Mouse (Mus musculus): ENCODE measurements around the gene Nmrk2. TPM values are rescaled to one million over a fixed set of nuclear protein-coding genes. Genes with fewer than 3 reads are reported as not detected.

Nmrk2 gene
- polyA plus RNA-seq, 1 experiment from 2014 or later: not detected

GRCm38 (mm10) chr10:81167200-81168086, 34.4 kb downstream of the Nmrk2 start, which contains the start of gene Pias4:
Pias4 (minus strand) TSS chr10:81167923.
- H3K4me3 ChIP-seq (ENCODE audit: low read depth, low read length): peak within 1 kb of the TSS; percentile 83
- H3K27me3 ChIP-seq (ENCODE audit: control insufficient read depth, insufficient read depth, low read depth, low read length): no peaks in the 10 kb centered on the region
- H3K36me3 ChIP-seq (ENCODE audit: control insufficient read depth, insufficient read depth, low read length): peaks cover 3% of the 10 kb centered on the region
- H3K4me1 ChIP-seq (ENCODE audit: control insufficient read depth, insufficient read depth, low read length): peaks cover 24% of the 10 kb centered on the region
- WGBS: under 1% methylated on average over 63 of the region's 64 CpGs
- H3K9ac ChIP-seq (ENCODE audit: low read depth, low read length): peak within 1 kb of the TSS; percentile 85
- H3K4me2 ChIP-seq (ENCODE audit: low read length): peak within 1 kb of the TSS; percentile 96
- ATAC-seq: peak; percentile 85
- H3K27ac ChIP-seq (ENCODE audit: low read length): peak within 1 kb of the TSS; percentile 73
- H3K9me3 ChIP-seq (replicated peaks; ENCODE audit: control insufficient read depth, low read length, poor library complexity, severe bottlenecking): no peaks in the 10 kb centered on the region

GRCm38 (mm10) chr10:81165118-81165517, 36.7 kb downstream of the Nmrk2 start:
- no peaks in the 10 kb centered on the region for H3K27me3 ChIP-seq (ENCODE audit: control insufficient read depth, insufficient read depth, low read depth, low read length)
- no peak overlapping the region for H3K4me2 ChIP-seq (ENCODE audit: low read length)
- H3K4me3 ChIP-seq (ENCODE audit: low read depth, low read length): no peak overlapping the region
- ATAC-seq: no peak
- H3K4me1 ChIP-seq (ENCODE audit: control insufficient read depth, insufficient read depth, low read length): peaks cover 24% of the 10 kb centered on the region
- no peak overlapping the region for H3K27ac ChIP-seq (ENCODE audit: low read length)
- no peak overlapping the region for H3K9ac ChIP-seq (ENCODE audit: low read depth, low read length)
- H3K9me3 ChIP-seq (replicated peaks; ENCODE audit: control insufficient read depth, low read length, poor library complexity, severe bottlenecking): no peaks in the 10 kb centered on the region
- WGBS: 85% methylated on average over 8 of the region's 8 CpGs
- H3K36me3 ChIP-seq (ENCODE audit: control insufficient read depth, insufficient read depth, low read length): peaks cover 6% of the 10 kb centered on the region

- no peaks in the 10 kb centered on the region for H3K9me3 ChIP-seq (replicated peaks; ENCODE audit: control insufficient read depth, low read length, poor library complexity, severe bottlenecking)
- H3K27me3 ChIP-seq (ENCODE audit: control insufficient read depth, insufficient read depth, low read depth, low read length): no peaks in the 10 kb centered on the region
- 79% methylated on average over 2 of the region's 2 CpGs for WGBS
- no peak overlapping the region for H3K9ac ChIP-seq (ENCODE audit: low read depth, low read length)
- no peak overlapping the region for H3K4me2 ChIP-seq (ENCODE audit: low read length)
- H3K27ac ChIP-seq (ENCODE audit: low read length): no peak overlapping the region
- ATAC-seq: no peak
- H3K4me1 ChIP-seq (ENCODE audit: control insufficient read depth, insufficient read depth, low read length): peaks cover 15% of the 10 kb centered on the region
- H3K4me3 ChIP-seq (ENCODE audit: low read depth, low read length): no peak overlapping the region
- H3K36me3 ChIP-seq (ENCODE audit: control insufficient read depth, insufficient read depth, low read length): peaks cover 11% of the 10 kb centered on the region
Observed at GRCm38 (mm10) chr10:81162318-81162652, 39.6 kb downstream of the Nmrk2 start.

GRCm38 (mm10) chr10:81161602-81162317, 40.1 kb downstream of the Nmrk2 start:
- Histone ChIP-seq H3K4me2 (ENCODE audit: low read length) (no peak overlapping the region), H3K4me1 (ENCODE audit: control insufficient read depth, insufficient read depth, low read length) (peaks cover 12% of the 10 kb centered on the region), H3K9ac (ENCODE audit: low read depth, low read length) (no peak overlapping the region), H3K36me3 (ENCODE audit: control insufficient read depth, insufficient read depth, low read length) (peaks cover 16% of the 10 kb centered on the region), H3K27me3 (ENCODE audit: control insufficient read depth, insufficient read depth, low read depth, low read length) (no peaks in the 10 kb centered on the region), H3K4me3 (ENCODE audit: low read depth, low read length) (no peak overlapping the region), H3K9me3 (replicated peaks; ENCODE audit: control insufficient read depth, low read length, poor library complexity, severe bottlenecking) (no peaks in the 10 kb centered on the region), H3K27ac (ENCODE audit: low read length) (no peak overlapping the region)
- WGBS: 88% methylated on average over 8 of the region's 8 CpGs
- no peak for ATAC-seq

DNA sequence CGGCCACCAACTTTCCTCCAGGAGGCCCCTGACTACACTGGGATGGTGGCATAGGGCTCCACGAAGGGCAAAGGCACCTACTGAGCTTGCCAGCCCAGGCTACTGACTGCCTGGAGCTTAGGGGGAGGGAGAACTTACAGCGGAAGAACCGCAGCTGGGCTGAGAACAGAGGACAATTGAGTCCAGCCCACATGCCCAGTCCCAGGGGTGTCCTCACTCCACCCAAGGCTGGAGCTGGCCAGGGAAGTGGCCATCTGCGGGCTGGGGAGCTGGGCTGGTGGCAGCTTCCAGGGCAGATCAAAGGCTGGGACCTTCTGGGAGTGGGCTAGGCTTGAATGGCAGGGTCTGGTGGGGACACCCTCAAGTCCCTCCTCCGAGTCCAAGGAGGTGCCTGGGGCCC, 47.1 kb downstream of the Nmrk2 start:
- no peak overlapping the region for H3K4me3 ChIP-seq (ENCODE audit: low read depth, low read length)
- no peaks in the 10 kb centered on the region for H3K4me1 ChIP-seq (ENCODE audit: control insufficient read depth, insufficient read depth, low read length)
- H3K27ac ChIP-seq (ENCODE audit: low read length): no peak overlapping the region
- no peak overlapping the region for H3K4me2 ChIP-seq (ENCODE audit: low read length)
- ATAC-seq: no peak
- WGBS: 80% methylated on average over 6 of the region's 6 CpGs
- H3K9ac ChIP-seq (ENCODE audit: low read depth, low read length): no peak overlapping the region
- H3K27me3 ChIP-seq (ENCODE audit: control insufficient read depth, insufficient read depth, low read depth, low read length): no peaks in the 10 kb centered on the region
- H3K36me3 ChIP-seq (ENCODE audit: control insufficient read depth, insufficient read depth, low read length): peaks cover 43% of the 10 kb centered on the region
- no peaks in the 10 kb centered on the region for H3K9me3 ChIP-seq (replicated peaks; ENCODE audit: control insufficient read depth, low read length, poor library complexity, severe bottlenecking)

DNA sequence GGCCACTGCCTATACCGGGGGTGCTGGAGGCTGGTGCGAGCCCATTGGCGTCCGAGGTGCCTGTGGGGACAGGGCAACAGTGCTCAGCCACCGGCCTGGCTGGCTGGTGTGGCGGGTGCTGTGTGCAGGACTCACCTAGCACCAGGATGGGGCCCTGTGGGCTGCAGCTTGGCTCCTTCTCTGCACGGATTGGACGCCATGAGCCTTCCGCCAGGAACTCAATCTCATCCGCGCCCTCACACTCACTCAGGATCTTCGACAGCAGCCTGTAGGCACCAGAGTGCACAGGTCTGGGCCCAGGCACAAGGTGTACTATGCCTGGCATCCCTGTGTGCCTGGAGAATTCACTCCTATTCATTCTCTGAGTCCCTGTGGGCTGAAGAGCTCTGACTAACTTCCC, 47.5 kb downstream of the Nmrk2 start:
- Histone ChIP-seq H3K36me3 (ENCODE audit: control insufficient read depth, insufficient read depth, low read length) (peaks cover 45% of the 10 kb centered on the region), H3K4me3 (ENCODE audit: low read depth, low read length) (no peak overlapping the region), H3K4me2 (ENCODE audit: low read length) (no peak overlapping the region), H3K27ac (ENCODE audit: low read length) (no peak overlapping the region), H3K27me3 (ENCODE audit: control insufficient read depth, insufficient read depth, low read depth, low read length) (no peaks in the 10 kb centered on the region), H3K9ac (ENCODE audit: low read depth, low read length) (no peak overlapping the region), H3K9me3 (replicated peaks; ENCODE audit: control insufficient read depth, low read length, poor library complexity, severe bottlenecking) (no peaks in the 10 kb centered on the region), H3K4me1 (ENCODE audit: control insufficient read depth, insufficient read depth, low read length) (no peaks in the 10 kb centered on the region)
- 95% methylated on average over 11 of the region's 12 CpGs for WGBS
- no peak for ATAC-seq

- no peaks in the 10 kb centered on the region for H3K27me3 ChIP-seq (ENCODE audit: control insufficient read depth, insufficient read depth, low read depth, low read length)
- no peaks in the 10 kb centered on the region for H3K9me3 ChIP-seq (replicated peaks; ENCODE audit: control insufficient read depth, low read length, poor library complexity, severe bottlenecking)
- H3K36me3 ChIP-seq (ENCODE audit: control insufficient read depth, insufficient read depth, low read length): peaks cover 56% of the 10 kb centered on the region
- no peak overlapping the region for H3K9ac ChIP-seq (ENCODE audit: low read depth, low read length)
- H3K4me2 ChIP-seq (ENCODE audit: low read length): no peak overlapping the region
- no peak overlapping the region for H3K27ac ChIP-seq (ENCODE audit: low read length)
- WGBS: 82% methylated on average over 12 of the region's 12 CpGs
- H3K4me1 ChIP-seq (ENCODE audit: control insufficient read depth, insufficient read depth, low read length): no peaks in the 10 kb centered on the region
- no peak overlapping the region for H3K4me3 ChIP-seq (ENCODE audit: low read depth, low read length)
- no peak for ATAC-seq
Observed at GRCm38 (mm10) chr10:81152609-81153008, 49.2 kb downstream of the Nmrk2 start.

DNA sequence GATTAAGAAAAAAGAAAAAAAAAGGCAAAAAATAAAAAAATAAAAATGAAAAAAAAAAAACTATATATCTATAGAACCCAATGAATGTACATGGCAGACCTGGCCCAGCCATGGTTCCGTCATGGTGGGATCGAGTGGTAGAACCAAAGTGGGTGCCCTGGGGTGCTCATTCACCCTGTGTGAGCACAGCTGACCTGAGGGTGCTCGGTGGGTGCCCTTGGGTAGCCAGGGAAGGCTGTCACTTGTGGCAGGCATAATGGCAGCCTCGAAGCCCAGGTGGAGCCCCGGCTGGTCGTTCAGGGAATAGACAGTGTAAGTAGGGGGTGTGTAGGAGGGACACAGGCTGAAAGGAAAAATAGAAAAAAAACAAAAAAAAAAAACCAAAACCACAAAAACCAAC, 50.6 kb downstream of the Nmrk2 start:
- Histone ChIP-seq H3K9ac (ENCODE audit: low read depth, low read length) (no peak overlapping the region), H3K4me1 (ENCODE audit: control insufficient read depth, insufficient read depth, low read length) (no peaks in the 10 kb centered on the region), H3K4me2 (ENCODE audit: low read length) (no peak overlapping the region), H3K27me3 (ENCODE audit: control insufficient read depth, insufficient read depth, low read depth, low read length) (no peaks in the 10 kb centered on the region), H3K36me3 (ENCODE audit: control insufficient read depth, insufficient read depth, low read length) (peaks cover 56% of the 10 kb centered on the region), H3K4me3 (ENCODE audit: low read depth, low read length) (no peak overlapping the region), H3K27ac (ENCODE audit: low read length) (no peak overlapping the region), H3K9me3 (replicated peaks; ENCODE audit: control insufficient read depth, low read length, poor library complexity, severe bottlenecking) (no peaks in the 10 kb centered on the region)
- ATAC-seq: no peak
- 77% methylated on average over 6 of the region's 6 CpGs for WGBS
